Mouse (Mus musculus) adrenal gland, adult 18-20 months (tissue): ENCODE data around the gene Rsg1. TPM values are rescaled to one million over a fixed set of nuclear protein-coding genes. Genes with fewer than 3 reads are reported as not detected.

Experiments used
- DNase-seq, 2 experiments: peaks; one replicate each; pipeline ENCODE4 v3.0.0; 2021 to 2022; ENCODE audit warnings: low spot score in 2 of 2
- total RNA-seq, 2 experiments: library from RNA; stranded (reverse); gene quantifications; 1 replicate in 1 of 2; 2 replicates in 1 of 2; pipeline ENCODE4 v1.2.3; 2021

Rsg1 gene
- total RNA-seq, 2 experiments from 2014 or later, result 0.93 to 1.4 TPM

DNA sequence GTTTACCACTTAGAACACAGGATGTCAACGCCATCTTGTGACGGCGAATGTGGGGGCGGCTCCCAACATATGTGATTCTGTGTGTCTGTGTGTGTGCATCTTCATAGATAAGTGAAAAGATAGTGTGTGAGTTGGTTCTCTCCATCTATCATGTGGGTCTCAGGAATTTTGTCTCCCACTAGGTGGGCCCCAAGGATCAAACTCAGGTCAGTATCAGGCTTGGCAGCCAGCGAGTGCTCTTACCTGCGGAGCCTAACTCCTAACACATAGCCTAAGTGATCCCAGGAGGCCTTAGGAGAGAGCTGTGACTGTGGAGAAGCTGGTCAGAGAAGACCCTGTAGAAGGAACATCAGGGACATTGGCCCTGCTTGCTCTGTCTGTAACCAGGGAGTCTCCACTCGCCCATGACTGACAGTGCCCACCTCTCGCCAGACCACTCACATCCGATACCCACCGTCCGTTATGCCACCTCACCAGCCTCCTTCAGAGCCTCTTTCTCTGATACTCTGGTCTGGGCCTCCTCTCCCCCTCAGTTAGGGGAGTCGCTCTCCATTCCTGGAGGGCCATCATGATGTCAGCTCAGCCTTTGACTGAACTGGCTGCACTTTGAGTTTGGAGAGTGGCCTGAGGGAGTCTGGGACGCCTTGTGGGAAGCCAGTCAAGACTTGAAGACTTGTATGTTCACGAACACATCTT lies 3.1 kb upstream of the Rsg1 start:
- DNase-seq, result no peak

DNA sequence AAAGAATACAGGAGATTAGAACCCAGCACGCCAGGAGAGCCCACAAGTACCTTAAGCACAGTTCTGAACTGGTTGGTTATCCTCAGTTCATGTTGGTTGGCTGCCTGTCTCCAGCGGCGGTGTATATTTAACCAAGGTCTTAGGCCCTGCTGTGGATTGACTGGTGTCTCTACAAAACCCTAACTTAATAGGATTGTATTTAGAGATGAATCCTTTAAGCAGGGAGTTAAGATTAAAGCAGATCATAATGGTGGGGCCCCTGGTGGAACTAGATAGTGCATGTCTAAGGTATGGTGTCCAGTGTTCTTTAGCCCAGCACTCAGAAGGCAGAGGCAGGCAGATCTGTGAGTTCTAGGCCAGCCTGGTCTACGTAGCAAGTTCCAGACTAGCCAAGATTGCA lies 2.1 kb upstream of the Rsg1 start:
- no peak for DNase-seq

- no peak for DNase-seq
Observed at GRCm38 (mm10) chr4:141212892-141213291, 864 bp upstream of the Rsg1 start.

GRCm38 (mm10) chr4:141213342-141213741 lies 414 bp upstream of the Rsg1 start:
- no peak for DNase-seq

- no peak for DNase-seq
Observed at GRCm38 (mm10) chr4:141214337-141214851, 638 bp downstream of the Rsg1 start.

- no peak for DNase-seq
Observed at GRCm38 (mm10) chr4:141219583-141220213, 5.9 kb downstream of the Rsg1 start.

DNA sequence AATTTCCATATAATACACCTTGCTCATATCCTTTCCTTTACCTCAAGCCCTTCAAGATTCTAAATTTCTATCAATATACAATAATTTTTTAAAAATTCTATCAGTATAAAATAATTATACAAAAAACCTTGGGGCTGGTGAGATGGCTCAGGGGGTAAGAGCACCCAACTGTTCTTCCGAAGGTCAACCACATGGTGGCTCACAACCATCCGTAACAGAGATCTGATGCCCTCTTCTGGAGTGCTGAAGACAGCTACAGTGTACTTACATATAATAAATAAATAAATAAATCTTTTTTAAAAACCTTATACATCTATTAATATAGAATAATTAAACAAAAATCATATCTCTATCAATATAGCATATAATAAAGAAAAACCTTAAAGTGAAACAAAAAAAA lies 8.1 kb downstream of the Rsg1 start:
- DNase-seq, result no peak

DNA sequence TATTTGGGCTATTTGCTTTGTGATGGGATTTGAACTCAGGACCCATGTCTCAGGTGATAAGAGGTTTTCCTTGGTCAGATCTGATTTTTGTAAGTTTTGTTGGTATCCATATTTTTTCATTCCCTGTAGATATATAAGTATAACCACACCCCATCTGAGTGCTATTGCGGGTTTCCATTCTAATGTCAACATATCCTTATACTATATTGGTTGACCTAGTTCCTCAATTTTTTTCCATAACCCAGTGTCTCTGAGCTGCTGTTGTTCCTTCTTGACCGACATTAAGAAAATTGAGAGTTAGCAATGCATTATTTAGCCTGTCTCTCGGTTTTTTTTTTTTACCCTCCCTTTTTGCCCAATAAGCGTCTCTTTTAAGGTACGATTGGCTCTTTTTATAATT lies 9.0 kb downstream of the Rsg1 start:
- no peak for DNase-seq

GRCm38 (mm10) chr4:141228687-141229086 lies 14.9 kb downstream of the Rsg1 start:
- DNase-seq, result no peak

GRCm38 (mm10) chr4:141233196-141233595 lies 19.4 kb downstream of the Rsg1 start:
- no peak for DNase-seq

DNA sequence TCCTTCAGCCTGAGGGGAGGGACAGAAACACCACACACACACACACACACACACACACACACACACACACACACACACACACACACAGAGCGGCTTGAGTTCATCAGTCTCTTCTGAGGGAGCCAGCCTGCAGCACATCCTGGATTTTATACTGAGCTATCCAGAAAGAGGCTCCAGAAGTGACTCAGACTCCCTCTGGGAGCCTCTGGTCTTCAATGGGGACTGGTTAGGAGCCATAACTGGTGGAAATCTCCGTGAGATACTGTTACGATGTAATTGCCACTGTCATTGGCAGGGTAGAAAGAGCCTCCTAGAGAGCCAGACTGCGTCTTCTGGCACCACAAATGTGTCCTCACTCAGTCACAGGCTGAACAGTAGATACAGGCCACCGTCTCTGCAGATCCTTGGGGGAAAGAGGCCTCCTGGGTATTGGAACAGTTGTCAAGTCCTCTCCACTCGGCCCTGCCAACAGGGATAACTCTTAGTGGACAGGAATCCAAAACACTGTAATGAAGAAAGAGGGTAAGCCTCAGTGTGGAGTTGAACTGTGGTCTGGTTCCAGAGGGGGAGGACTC lies 21.9 kb downstream of the Rsg1 start:
- DNase-seq, result no peak

- DNase-seq, result no peak
Observed at GRCm38 (mm10) chr4:141236856-141237255, 23.1 kb downstream of the Rsg1 start.

- DNase-seq, result no peak
Observed at GRCm38 (mm10) chr4:141238492-141239387, 25.0 kb downstream of the Rsg1 start.

DNA sequence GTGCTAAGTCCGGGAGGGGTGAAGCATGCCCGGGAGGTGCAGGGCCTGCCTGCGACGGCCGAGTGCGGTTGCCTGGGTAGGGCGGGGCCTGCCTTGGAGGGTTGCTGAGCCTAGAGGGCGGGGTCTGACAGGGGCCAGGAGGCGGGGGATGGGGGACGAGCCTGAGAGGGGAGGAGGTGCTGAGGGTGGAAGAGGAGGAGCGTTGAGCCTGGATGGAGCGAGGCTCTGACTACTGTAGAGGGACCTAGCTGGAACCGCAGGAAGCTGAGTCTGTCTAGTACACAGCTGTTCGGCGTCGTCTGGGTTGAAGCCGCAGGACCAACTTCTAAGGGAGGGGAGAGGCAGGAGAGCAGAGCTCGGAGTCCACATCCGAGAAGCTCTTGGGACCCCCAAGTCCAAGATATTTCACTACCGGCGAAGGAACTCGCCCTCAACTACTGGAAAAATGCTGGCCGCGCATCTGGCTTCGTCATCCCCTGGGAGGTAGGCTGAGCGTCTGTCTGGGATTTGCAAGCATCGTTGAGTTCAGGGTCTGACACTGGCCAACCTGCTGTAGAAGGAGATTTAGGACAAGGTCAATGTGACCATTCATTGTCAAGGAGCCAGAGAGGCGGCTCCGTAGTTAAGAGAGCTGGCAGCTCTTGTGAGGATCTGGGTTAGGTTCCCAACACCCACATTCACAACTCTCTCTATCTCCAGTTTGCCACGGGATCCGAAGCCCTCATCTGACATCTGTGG lies 25.8 kb downstream of the Rsg1 start, which contains the start of gene Arhgef19:
TSS of gene Arhgef19 (plus strand) at position 112 of the 738 bp plus-strand sequence.
- peak; percentile 85 to 87 for DNase-seq

DNA sequence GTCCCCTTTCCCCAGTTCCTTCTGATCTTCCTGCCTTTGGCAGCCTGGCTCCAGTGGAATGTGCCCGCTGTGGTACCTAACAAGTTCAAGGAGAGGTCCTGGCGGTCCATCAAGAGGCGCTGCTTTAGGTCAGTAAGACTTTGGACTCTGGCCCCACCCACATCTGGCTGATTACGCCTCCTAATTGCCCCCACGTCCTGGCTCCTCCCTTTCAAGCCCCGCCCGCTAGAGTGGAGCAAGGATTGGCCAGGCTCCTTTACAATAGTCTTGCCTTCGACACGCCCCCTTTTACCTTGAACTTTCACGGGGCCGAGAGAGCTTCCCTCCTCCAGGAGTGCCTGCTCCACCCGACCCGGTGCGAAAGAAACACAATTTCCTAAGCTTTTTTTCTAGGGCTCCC lies 26.9 kb downstream of the Rsg1 start:
- peak; percentile 54 to 66 for DNase-seq

DNA sequence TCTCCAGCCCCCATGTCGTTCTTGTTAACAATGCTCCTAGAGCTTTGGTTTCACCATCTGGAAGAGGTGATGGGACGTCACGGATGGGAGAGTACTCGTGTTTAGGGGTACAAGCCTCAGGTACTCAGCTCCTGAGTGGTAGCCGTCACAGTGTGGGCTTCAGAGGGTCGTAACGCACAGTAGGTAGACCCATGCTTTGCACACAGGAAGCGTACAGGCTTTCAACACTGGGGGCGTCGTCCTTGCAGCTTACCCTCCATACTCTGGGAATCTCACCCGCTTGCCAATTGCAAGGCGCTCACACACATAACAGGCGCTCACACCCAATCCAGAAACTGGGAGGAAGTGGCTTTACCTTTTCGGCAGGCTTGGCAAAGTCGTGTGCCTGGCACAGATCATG lies 28.1 kb downstream of the Rsg1 start:
- no peak for DNase-seq

- no peak for DNase-seq
Observed at GRCm38 (mm10) chr4:141242651-141243241, 29.0 kb downstream of the Rsg1 start.

GRCm38 (mm10) chr4:141243636-141244035 lies 29.9 kb downstream of the Rsg1 start:
- DNase-seq, result no peak

GRCm38 (mm10) chr4:141244401-141244800 lies 30.6 kb downstream of the Rsg1 start:
- no peak for DNase-seq

DNA sequence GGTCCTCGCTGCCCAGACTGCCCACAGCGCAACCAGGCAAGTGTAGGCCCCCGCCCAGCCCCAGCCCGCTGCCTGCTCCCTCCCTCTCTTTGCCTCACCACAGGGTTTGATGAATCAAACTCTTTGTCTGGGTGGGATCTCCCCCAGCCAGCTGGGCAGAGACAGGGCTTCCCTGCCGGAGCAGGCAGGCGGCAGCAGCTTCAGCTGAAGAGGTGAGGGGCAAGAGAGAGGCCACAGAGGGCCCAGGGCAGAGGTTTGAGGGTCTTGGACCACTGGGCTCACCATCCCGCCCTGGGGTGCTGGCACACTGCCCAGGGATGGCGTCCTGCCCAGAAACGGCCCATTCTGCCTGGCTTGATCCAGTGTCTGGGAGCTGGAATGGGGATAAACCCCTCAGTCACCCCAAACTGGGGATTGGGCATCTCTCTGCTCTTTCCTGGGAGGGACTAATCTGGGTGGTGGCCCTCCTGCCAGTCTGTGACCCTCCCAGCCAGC lies 31.2 kb downstream of the Rsg1 start:
- DNase-seq, result peak; percentile 76 to 77
